Mouse (Mus musculus): ENCODE measurements around the gene Prdm2. TPM values are rescaled to one million over a fixed set of nuclear protein-coding genes. Genes with fewer than 3 reads are reported as not detected.

Prdm2 gene
- polyA plus RNA-seq, 1 experiment from 2014 or later, result 7.0 TPM

DNA sequence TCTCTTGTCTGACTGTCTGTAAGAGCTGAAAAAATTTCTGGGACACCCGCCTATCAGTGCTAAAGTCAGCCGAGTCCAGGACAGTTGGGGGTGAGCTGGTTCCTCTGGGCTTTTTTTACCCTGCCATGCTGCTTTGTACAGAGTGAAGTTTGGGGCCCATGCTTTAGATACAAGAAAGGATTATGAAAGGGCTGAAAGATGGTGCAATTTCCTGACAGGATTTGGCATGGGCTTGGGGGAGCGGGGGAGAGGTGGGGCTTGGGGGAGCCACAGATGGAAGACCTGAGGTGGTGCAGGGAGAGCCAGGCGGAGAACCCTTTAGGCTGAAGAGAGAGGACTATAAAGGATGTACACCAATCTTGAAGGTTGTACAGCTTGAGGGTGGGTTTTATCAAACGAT is 26.3 kb upstream of the Prdm2 start:
- 82% methylated on average over 5 of the region's 5 CpGs for WGBS
- no peaks in the 10 kb centered on the region for H3K4me1 ChIP-seq (ENCODE audit: control insufficient read depth, insufficient read depth, low read length)
- no peak for ATAC-seq

DNA sequence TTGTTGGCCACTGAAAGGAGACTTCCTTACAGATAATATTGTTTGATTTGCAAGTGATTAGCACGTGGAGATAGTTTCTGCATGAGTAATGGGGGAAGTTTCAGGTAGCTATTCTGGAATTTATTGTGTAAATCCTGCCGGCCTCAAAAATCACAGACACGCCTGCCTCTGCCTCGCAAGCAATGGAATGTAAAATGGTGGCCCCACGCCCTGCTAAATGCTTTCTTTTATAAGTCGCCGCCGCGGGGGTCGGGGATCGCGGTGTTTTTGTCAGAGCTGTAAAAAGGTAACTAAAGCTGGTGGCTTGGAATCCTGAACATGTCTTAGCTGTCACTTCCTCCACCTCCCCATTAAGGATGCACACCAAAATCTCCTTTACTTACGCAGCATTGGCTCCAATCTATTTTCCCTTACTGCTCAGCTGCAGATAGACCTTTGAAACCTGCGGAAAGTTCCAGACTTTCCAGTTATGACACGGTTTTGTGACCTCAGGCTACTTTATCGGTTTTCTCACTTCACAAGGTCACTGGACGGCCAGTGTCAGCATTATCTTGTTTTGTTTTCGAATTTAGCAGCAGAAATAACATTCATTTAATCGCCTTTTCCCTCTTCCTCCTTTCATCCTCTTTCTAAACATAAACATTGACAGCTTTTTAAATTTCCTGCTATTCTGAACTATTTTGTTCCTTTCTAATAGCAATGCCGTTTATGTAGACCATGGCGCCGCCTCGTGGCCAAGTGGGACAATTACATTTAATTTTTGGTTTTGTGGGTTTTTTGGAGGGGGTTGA is 25.6 kb upstream of the Prdm2 start:
- Histone ChIP-seq H3K4me3 (ENCODE audit: low read length) (peak overlapping the region; percentile 12; the same call in 1 of the 2 replicates), H3K27ac (ENCODE audit: low read length) (no peak overlapping the region), H3K9me3 (ENCODE audit: control insufficient read depth, low read length) (peaks cover 7% of the 10 kb centered on the region; the same call in 1 of the 2 replicates), H3K4me2 (ENCODE audit: low read depth, low read length) (peak overlapping the region; percentile 34), H3K4me1 (ENCODE audit: control insufficient read depth, insufficient read depth, low read length) (no peaks in the 10 kb centered on the region), H3K9ac (ENCODE audit: low read depth, low read length) (no peak overlapping the region), H3K36me3 (ENCODE audit: control insufficient read depth, insufficient read depth, low read length) (no peaks in the 10 kb centered on the region), H3K27me3 (replicated peaks; ENCODE audit: control insufficient read depth, insufficient read depth, low read length) (no peaks in the 10 kb centered on the region)
- ATAC-seq, result peak; percentile 70
- 20% methylated on average over 23 of the region's 23 CpGs for WGBS

More for the DNA sequence above, 26.3 kb upstream of the Prdm2 start:
- no peaks in the 10 kb centered on the region for H3K27me3 ChIP-seq (replicated peaks; ENCODE audit: control insufficient read depth, insufficient read depth, low read length)
- peaks cover 7% of the 10 kb centered on the region; the same call in 1 of the 2 replicates for H3K9me3 ChIP-seq (ENCODE audit: control insufficient read depth, low read length)
- H3K4me2 ChIP-seq (ENCODE audit: low read depth, low read length), result no peak overlapping the region
- no peak overlapping the region for H3K4me3 ChIP-seq (ENCODE audit: low read length)
- no peaks in the 10 kb centered on the region for H3K36me3 ChIP-seq (ENCODE audit: control insufficient read depth, insufficient read depth, low read length)
- H3K9ac ChIP-seq (ENCODE audit: low read depth, low read length), result no peak overlapping the region
- H3K27ac ChIP-seq (ENCODE audit: low read length), result no peak overlapping the region

- Histone ChIP-seq H3K36me3 (ENCODE audit: control insufficient read depth, insufficient read depth, low read length) (no peaks in the 10 kb centered on the region), H3K27ac (ENCODE audit: low read length) (no peak overlapping the region), H3K4me3 (ENCODE audit: low read length) (no peak overlapping the region), H3K9me3 (ENCODE audit: control insufficient read depth, low read length) (peaks cover 7% of the 10 kb centered on the region; the same call in 1 of the 2 replicates), H3K4me2 (ENCODE audit: low read depth, low read length) (no peak overlapping the region), H3K4me1 (ENCODE audit: control insufficient read depth, insufficient read depth, low read length) (no peaks in the 10 kb centered on the region), H3K9ac (ENCODE audit: low read depth, low read length) (no peak overlapping the region), H3K27me3 (replicated peaks; ENCODE audit: control insufficient read depth, insufficient read depth, low read length) (no peaks in the 10 kb centered on the region)
- 88% methylated on average over 10 of the region's 10 CpGs for WGBS
- no peak for ATAC-seq
Observed at GRCm38 (mm10) chr4:143231790-143232422, 19.1 kb upstream of the Prdm2 start.

DNA sequence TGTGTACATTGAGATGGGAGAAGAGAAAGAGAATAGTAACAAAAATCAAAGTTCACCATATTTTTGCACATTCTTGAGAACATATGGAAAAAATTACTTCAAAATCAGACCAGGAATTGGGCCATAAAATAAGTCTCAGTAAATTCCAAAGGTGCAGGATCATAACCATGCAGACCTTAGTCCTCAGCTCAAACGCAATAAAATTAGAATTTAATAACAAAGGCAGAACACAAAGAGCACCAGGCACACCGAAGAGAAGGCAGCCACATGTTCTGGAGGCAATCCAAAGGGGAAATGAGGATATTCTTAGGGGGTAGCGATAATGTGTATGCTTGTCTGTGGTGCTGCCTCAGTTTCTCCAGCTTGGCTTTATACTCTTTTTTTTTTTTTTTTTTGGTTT is 18.3 kb upstream of the Prdm2 start:
- Histone ChIP-seq H3K27me3 (replicated peaks; ENCODE audit: control insufficient read depth, insufficient read depth, low read length) (no peaks in the 10 kb centered on the region), H3K36me3 (ENCODE audit: control insufficient read depth, insufficient read depth, low read length) (no peaks in the 10 kb centered on the region), H3K4me1 (ENCODE audit: control insufficient read depth, insufficient read depth, low read length) (no peaks in the 10 kb centered on the region), H3K4me3 (ENCODE audit: low read length) (no peak overlapping the region), H3K9me3 (ENCODE audit: control insufficient read depth, low read length) (peaks cover 7% of the 10 kb centered on the region; the same call in 1 of the 2 replicates), H3K27ac (ENCODE audit: low read length) (no peak overlapping the region), H3K9ac (ENCODE audit: low read depth, low read length) (no peak overlapping the region), H3K4me2 (ENCODE audit: low read depth, low read length) (no peak overlapping the region)
- ATAC-seq, result no peak
- 56% methylated on average over 3 of the region's 3 CpGs for WGBS

GRCm38 (mm10) chr4:143227976-143228375 is 15.2 kb upstream of the Prdm2 start:
- no peaks in the 10 kb centered on the region for H3K27me3 ChIP-seq (replicated peaks; ENCODE audit: control insufficient read depth, insufficient read depth, low read length)
- H3K36me3 ChIP-seq (ENCODE audit: control insufficient read depth, insufficient read depth, low read length), result no peaks in the 10 kb centered on the region
- no peak for ATAC-seq
- H3K4me2 ChIP-seq (ENCODE audit: low read depth, low read length), result no peak overlapping the region
- H3K9me3 ChIP-seq (ENCODE audit: control insufficient read depth, low read length), result no peaks in the 10 kb centered on the region
- H3K4me3 ChIP-seq (ENCODE audit: low read length), result no peak overlapping the region
- 49% methylated on average over 5 of the region's 5 CpGs for WGBS
- H3K27ac ChIP-seq (ENCODE audit: low read length), result no peak overlapping the region
- no peak overlapping the region for H3K9ac ChIP-seq (ENCODE audit: low read depth, low read length)
- no peaks in the 10 kb centered on the region for H3K4me1 ChIP-seq (ENCODE audit: control insufficient read depth, insufficient read depth, low read length)

- Histone ChIP-seq H3K27me3 (replicated peaks; ENCODE audit: control insufficient read depth, insufficient read depth, low read length) (no peaks in the 10 kb centered on the region), H3K27ac (ENCODE audit: low read length) (no peak overlapping the region), H3K4me3 (ENCODE audit: low read length) (no peak overlapping the region), H3K9me3 (ENCODE audit: control insufficient read depth, low read length) (no peaks in the 10 kb centered on the region), H3K9ac (ENCODE audit: low read depth, low read length) (no peak overlapping the region), H3K4me2 (ENCODE audit: low read depth, low read length) (no peak overlapping the region), H3K36me3 (ENCODE audit: control insufficient read depth, insufficient read depth, low read length) (no peaks in the 10 kb centered on the region), H3K4me1 (ENCODE audit: control insufficient read depth, insufficient read depth, low read length) (no peaks in the 10 kb centered on the region)
- no peak for ATAC-seq
- WGBS, result 49% methylated on average over 9 of the region's 9 CpGs
Observed at GRCm38 (mm10) chr4:143225886-143226285, 13.1 kb upstream of the Prdm2 start.

- Histone ChIP-seq H3K4me3 (ENCODE audit: low read length) (no peak overlapping the region), H3K9me3 (ENCODE audit: control insufficient read depth, low read length) (no peaks in the 10 kb centered on the region), H3K36me3 (ENCODE audit: control insufficient read depth, insufficient read depth, low read length) (no peaks in the 10 kb centered on the region), H3K27ac (ENCODE audit: low read length) (no peak overlapping the region), H3K9ac (ENCODE audit: low read depth, low read length) (no peak overlapping the region), H3K27me3 (replicated peaks; ENCODE audit: control insufficient read depth, insufficient read depth, low read length) (no peaks in the 10 kb centered on the region), H3K4me2 (ENCODE audit: low read depth, low read length) (no peak overlapping the region), H3K4me1 (ENCODE audit: control insufficient read depth, insufficient read depth, low read length) (no peaks in the 10 kb centered on the region)
- no peak for ATAC-seq
- WGBS, result 39% methylated on average over 9 of the region's 9 CpGs
Observed at GRCm38 (mm10) chr4:143219316-143219751, 6.5 kb upstream of the Prdm2 start.

DNA sequence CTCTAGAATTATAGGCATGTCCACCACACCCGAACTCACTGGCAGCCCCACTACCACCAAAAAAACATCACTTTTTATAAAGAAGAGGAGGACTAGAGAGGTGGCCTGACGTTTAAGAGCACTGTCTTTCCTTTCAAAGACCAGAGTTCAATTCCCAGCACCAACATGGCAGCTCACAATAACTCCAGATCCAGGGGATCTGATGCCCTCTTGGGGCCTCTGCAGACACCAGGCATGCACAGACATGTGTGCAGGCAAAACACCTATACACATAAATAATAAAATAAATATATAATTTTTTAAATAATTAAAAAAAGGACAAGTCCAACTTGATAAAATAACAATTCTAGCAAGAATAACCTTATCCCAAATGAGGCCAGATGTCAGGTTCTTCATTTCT is 6.1 kb upstream of the Prdm2 start:
- no peak for ATAC-seq

GRCm38 (mm10) chr4:143217189-143217588 is 4.4 kb upstream of the Prdm2 start:
- H3K27ac ChIP-seq (ENCODE audit: low read length), result no peak overlapping the region
- H3K9me3 ChIP-seq (ENCODE audit: control insufficient read depth, low read length), result no peaks in the 10 kb centered on the region
- no peak overlapping the region for H3K4me3 ChIP-seq (ENCODE audit: low read length)
- H3K9ac ChIP-seq (ENCODE audit: low read depth, low read length), result no peak overlapping the region; the same call in 1 of the 2 replicates
- H3K4me1 ChIP-seq (ENCODE audit: control insufficient read depth, insufficient read depth, low read length), result peaks cover 5% of the 10 kb centered on the region; the same call in 1 of the 2 replicates
- 78% methylated on average over 7 of the region's 7 CpGs for WGBS
- no peaks in the 10 kb centered on the region for H3K27me3 ChIP-seq (replicated peaks; ENCODE audit: control insufficient read depth, insufficient read depth, low read length)
- no peak for ATAC-seq
- H3K4me2 ChIP-seq (ENCODE audit: low read depth, low read length), result no peak overlapping the region
- H3K36me3 ChIP-seq (ENCODE audit: control insufficient read depth, insufficient read depth, low read length), result no peaks in the 10 kb centered on the region

More for the DNA sequence above, 6.1 kb upstream of the Prdm2 start:
- Histone ChIP-seq H3K36me3 (ENCODE audit: control insufficient read depth, insufficient read depth, low read length) (no peaks in the 10 kb centered on the region), H3K4me3 (ENCODE audit: low read length) (no peak overlapping the region), H3K27ac (ENCODE audit: low read length) (no peak overlapping the region), H3K9me3 (ENCODE audit: control insufficient read depth, low read length) (no peaks in the 10 kb centered on the region), H3K27me3 (replicated peaks; ENCODE audit: control insufficient read depth, insufficient read depth, low read length) (no peaks in the 10 kb centered on the region), H3K4me2 (ENCODE audit: low read depth, low read length) (no peak overlapping the region), H3K4me1 (ENCODE audit: control insufficient read depth, insufficient read depth, low read length) (no peaks in the 10 kb centered on the region), H3K9ac (ENCODE audit: low read depth, low read length) (no peak overlapping the region)
- WGBS, result 90% methylated on average over 2 of the region's 2 CpGs

Measured in intestine, embryonic 16.5 days (tissue).